Mouse (Mus musculus): ENCODE results near the gene Slc4a11. TPM values are rescaled to one million over a fixed set of nuclear protein-coding genes. Genes with fewer than 3 reads are reported as not detected.
A peak's percentile ranks its signal among the peaks of the same experiment; 100 is the strongest.

Gene Slc4a11
- 0.52 and 0.59 TPM in 2 replicates for polyA plus RNA-seq (2014; fragmentation: Nextera tagmentation; extraction: Ambion mirVana)

DNA sequence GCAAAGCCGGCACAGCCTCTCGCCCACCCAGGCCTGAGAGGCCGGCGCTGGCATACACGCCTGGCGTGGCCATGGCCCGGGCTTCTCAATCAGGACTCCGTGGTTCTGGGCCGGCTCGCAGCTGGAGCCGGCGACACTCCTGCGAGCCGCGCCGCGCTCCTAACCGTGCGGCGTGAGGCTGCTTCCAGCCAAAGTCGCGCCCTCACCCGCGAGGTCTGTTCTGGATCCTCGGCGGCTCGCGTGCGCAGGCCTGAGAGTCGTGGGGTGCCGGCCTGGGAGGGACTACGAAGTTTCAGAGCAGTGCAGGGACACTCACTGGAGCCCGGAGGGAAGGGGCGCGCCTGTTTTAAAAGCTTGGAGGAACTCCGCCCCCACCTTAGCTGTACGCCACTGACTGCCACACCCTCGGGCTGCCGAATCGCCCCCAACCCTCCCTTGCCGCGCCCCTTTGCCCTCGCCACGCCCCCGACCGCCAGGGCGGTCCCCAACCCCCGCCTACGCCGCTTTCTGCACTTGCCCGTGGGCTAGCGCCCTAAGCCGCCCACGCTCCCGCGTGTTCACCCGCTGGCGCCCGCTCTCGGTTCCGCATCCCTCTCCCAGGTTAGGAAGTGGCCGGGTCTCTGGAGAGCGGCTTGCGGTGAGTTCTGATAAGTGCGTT lies at the start of gene Slc4a11:
Gene Slc4a11 (minus strand): TSS at position 367 of the 658 bp plus-strand sequence.
- Histone ChIP-seq H3K36me3 (ENCODE audit: control insufficient read depth, insufficient read depth, low read length) (no peaks in the 10 kb centered on the region), H3K4me2 (replicated peaks; ENCODE audit: low read depth, low read length) (peak within 1 kb of the TSS; percentile 100), H3K9ac (replicated peaks; ENCODE audit: low read depth, low read length) (peak within 1 kb of the TSS; percentile 29; the same call in 1 of the 2 replicates), H3K4me1 (ENCODE audit: control insufficient read depth, insufficient read depth, low read length) (0 out of 2 replicates have a peak, but pooled peaks cover 4% of the 10 kb centered on the region), H3K4me3 (ENCODE audit: low read depth, low read length) (peak within 1 kb of the TSS; percentile 60), H3K27me3 (ENCODE audit: control insufficient read depth, insufficient read depth, low read length) (peaks cover 22% of the 10 kb centered on the region), H3K9me3 (ENCODE audit: control insufficient read depth, low read depth, low read length) (no peaks in the 10 kb centered on the region), H3K27ac (ENCODE audit: low read length) (no peak within 1 kb of the TSS)
- under 1% methylated on average over 57 of the region's 65 CpGs for WGBS
- peak; percentile 71 for ATAC-seq (ENCODE audit: insufficient number of reproducible peaks, insufficient read depth, low FRiP score, low read depth)

DNA sequence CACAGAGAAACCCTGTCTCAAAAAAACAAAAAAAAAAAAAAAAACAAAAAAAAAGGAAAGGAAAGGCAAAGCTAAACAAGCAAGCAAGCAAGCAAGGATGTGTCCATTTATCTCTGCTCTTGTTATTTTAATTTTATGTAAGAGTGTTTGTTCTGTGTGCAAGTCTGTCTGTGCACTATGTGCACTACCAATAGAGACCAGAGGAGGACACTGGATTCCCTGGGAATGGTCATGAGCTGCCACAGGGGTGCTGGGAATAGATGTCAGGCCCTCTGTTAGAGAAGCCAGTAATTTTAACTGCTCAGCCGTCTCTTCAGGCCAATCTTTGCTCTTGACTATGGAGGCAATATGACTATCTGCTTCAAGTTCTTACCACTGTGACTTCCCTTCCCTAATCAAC lies 46.3 kb upstream of the Slc4a11 start:
- Histone ChIP-seq H3K27me3 (ENCODE audit: control insufficient read depth, insufficient read depth, low read length) (no peaks in the 10 kb centered on the region), H3K9me3 (ENCODE audit: control insufficient read depth, low read depth, low read length) (no peaks in the 10 kb centered on the region), H3K9ac (replicated peaks; ENCODE audit: low read depth, low read length) (no peak overlapping the region), H3K4me2 (replicated peaks; ENCODE audit: low read depth, low read length) (no peak overlapping the region), H3K4me3 (ENCODE audit: low read depth, low read length) (no peak overlapping the region), H3K27ac (ENCODE audit: low read length) (no peak overlapping the region), H3K4me1 (ENCODE audit: control insufficient read depth, insufficient read depth, low read length) (no peaks in the 10 kb centered on the region), H3K36me3 (ENCODE audit: control insufficient read depth, insufficient read depth, low read length) (peaks cover 34% of the 10 kb centered on the region)
- no peak for ATAC-seq (ENCODE audit: insufficient number of reproducible peaks, insufficient read depth, low FRiP score, low read depth)
- WGBS = 88% methylated on average over 1 of the region's 1 CpGs

- H3K27ac ChIP-seq (ENCODE audit: low read length) = no peak overlapping the region
- H3K36me3 ChIP-seq (ENCODE audit: control insufficient read depth, insufficient read depth, low read length) = peaks cover 38% of the 10 kb centered on the region
- no peaks in the 10 kb centered on the region for H3K27me3 ChIP-seq (ENCODE audit: control insufficient read depth, insufficient read depth, low read length)
These were observed 42.8 kb upstream of the Slc4a11 start for GRCm38 (mm10) chr2:130740096-130740495.

DNA sequence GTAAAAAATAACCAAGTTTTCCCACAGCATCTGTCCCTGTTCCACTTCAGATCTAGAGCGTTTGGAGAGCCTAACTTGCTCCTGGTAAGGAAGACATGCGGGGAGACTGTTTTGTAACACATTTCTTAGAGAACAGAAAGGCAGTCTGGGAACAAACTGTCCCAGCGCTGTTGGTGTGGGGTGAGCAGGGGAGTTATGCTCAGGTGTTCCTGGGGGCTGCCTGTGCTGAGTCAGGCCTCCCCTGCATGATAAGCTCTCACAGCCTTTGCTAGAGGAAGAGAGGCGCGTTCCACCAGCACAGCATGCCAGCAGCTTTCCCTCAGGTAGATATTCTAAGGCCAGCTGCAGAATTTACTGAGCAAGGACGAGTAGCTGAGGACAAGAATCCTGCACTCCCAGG lies 40.7 kb upstream of the Slc4a11 start:
- 72% methylated on average over 6 of the region's 6 CpGs for WGBS
- H3K4me1 ChIP-seq (ENCODE audit: control insufficient read depth, insufficient read depth, low read length) = no peaks in the 10 kb centered on the region
- no peak for ATAC-seq (ENCODE audit: insufficient number of reproducible peaks, insufficient read depth, low FRiP score, low read depth)
- H3K4me2 ChIP-seq (replicated peaks; ENCODE audit: low read depth, low read length) = no peak overlapping the region
- H3K4me3 ChIP-seq (ENCODE audit: low read depth, low read length) = no peak overlapping the region
- H3K27ac ChIP-seq (ENCODE audit: low read length) = no peak overlapping the region
- no peaks in the 10 kb centered on the region for H3K9me3 ChIP-seq (ENCODE audit: control insufficient read depth, low read depth, low read length)
- H3K36me3 ChIP-seq (ENCODE audit: control insufficient read depth, insufficient read depth, low read length) = peaks cover 28% of the 10 kb centered on the region
- no peak overlapping the region for H3K9ac ChIP-seq (replicated peaks; ENCODE audit: low read depth, low read length)
- H3K27me3 ChIP-seq (ENCODE audit: control insufficient read depth, insufficient read depth, low read length) = no peaks in the 10 kb centered on the region

More at GRCm38 (mm10) chr2:130740096-130740495, 42.8 kb upstream of the Slc4a11 start:
- Histone ChIP-seq H3K4me2 (replicated peaks; ENCODE audit: low read depth, low read length) (no peak overlapping the region), H3K4me1 (ENCODE audit: control insufficient read depth, insufficient read depth, low read length) (no peaks in the 10 kb centered on the region), H3K9ac (replicated peaks; ENCODE audit: low read depth, low read length) (no peak overlapping the region), H3K9me3 (ENCODE audit: control insufficient read depth, low read depth, low read length) (no peaks in the 10 kb centered on the region), H3K4me3 (ENCODE audit: low read depth, low read length) (no peak overlapping the region)
- WGBS = 71% methylated on average over 4 of the region's 4 CpGs
- no peak for ATAC-seq (ENCODE audit: insufficient number of reproducible peaks, insufficient read depth, low FRiP score, low read depth)

DNA sequence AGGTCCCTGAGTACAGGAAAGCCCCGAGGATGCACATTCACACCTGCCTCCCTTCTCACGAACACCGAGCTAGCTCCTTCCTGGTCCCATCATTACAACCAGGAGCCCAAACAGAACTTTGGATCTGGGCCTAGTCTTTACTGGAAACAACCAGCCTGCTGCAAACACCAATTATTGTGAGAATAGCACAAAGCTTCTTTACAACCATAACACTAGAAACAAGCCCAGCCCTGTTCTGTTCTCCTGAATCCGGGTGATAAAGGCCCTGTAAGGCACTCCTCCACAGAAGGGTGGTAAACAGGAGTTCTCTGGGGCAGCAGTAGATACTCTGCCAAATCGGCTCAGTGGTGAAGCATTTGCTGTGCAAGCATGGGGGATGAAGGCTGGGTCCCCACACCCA lies 38.0 kb upstream of the Slc4a11 start:
- no peak overlapping the region for H3K27ac ChIP-seq (ENCODE audit: low read length)
- no peaks in the 10 kb centered on the region for H3K9me3 ChIP-seq (ENCODE audit: control insufficient read depth, low read depth, low read length)
- H3K9ac ChIP-seq (replicated peaks; ENCODE audit: low read depth, low read length) = no peak overlapping the region
- no peak overlapping the region for H3K4me3 ChIP-seq (ENCODE audit: low read depth, low read length)
- H3K4me1 ChIP-seq (ENCODE audit: control insufficient read depth, insufficient read depth, low read length) = no peaks in the 10 kb centered on the region
- no peak overlapping the region for H3K4me2 ChIP-seq (replicated peaks; ENCODE audit: low read depth, low read length)
- H3K36me3 ChIP-seq (ENCODE audit: control insufficient read depth, insufficient read depth, low read length) = peaks cover 26% of the 10 kb centered on the region
- no peak for ATAC-seq (ENCODE audit: insufficient number of reproducible peaks, insufficient read depth, low FRiP score, low read depth)
- H3K27me3 ChIP-seq (ENCODE audit: control insufficient read depth, insufficient read depth, low read length) = no peaks in the 10 kb centered on the region
- WGBS = 90% methylated on average over 5 of the region's 5 CpGs

- H3K27ac ChIP-seq (ENCODE audit: low read length) = no peak overlapping the region
- no peak overlapping the region for H3K4me3 ChIP-seq (ENCODE audit: low read depth, low read length)
- H3K36me3 ChIP-seq (ENCODE audit: control insufficient read depth, insufficient read depth, low read length) = peaks cover 34% of the 10 kb centered on the region
- H3K9me3 ChIP-seq (ENCODE audit: control insufficient read depth, low read depth, low read length) = no peaks in the 10 kb centered on the region
- 96% methylated on average over 2 of the region's 3 CpGs for WGBS
- H3K4me2 ChIP-seq (replicated peaks; ENCODE audit: low read depth, low read length) = no peak overlapping the region
- no peak for ATAC-seq (ENCODE audit: insufficient number of reproducible peaks, insufficient read depth, low FRiP score, low read depth)
- no peaks in the 10 kb centered on the region for H3K4me1 ChIP-seq (ENCODE audit: control insufficient read depth, insufficient read depth, low read length)
- H3K27me3 ChIP-seq (ENCODE audit: control insufficient read depth, insufficient read depth, low read length) = no peaks in the 10 kb centered on the region
- H3K9ac ChIP-seq (replicated peaks; ENCODE audit: low read depth, low read length) = no peak overlapping the region
These were observed 36.1 kb upstream of the Slc4a11 start for GRCm38 (mm10) chr2:130733444-130733843.

DNA sequence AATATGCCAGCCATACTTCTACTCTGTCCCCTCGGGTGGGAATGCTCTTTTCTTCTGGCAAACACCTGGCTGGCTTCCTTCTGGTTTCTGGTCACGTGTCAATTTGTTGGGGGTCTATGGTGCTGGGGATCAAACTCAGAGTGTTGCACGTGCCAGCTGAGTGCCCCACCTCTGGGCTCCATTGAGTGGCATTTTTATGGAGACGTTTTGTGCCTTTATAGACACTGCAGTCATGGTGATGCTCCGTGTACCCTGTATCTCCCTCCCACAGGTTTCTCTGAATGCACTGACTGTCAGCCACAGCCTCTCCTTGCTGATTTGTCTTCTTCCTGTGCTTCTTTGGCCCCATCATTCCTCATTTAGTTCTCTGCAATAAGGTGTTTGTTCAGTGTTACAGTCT lies 34.5 kb upstream of the Slc4a11 start:
- Histone ChIP-seq H3K9me3 (ENCODE audit: control insufficient read depth, low read depth, low read length) (no peaks in the 10 kb centered on the region), H3K4me1 (ENCODE audit: control insufficient read depth, insufficient read depth, low read length) (no peaks in the 10 kb centered on the region), H3K9ac (replicated peaks; ENCODE audit: low read depth, low read length) (no peak overlapping the region), H3K36me3 (ENCODE audit: control insufficient read depth, insufficient read depth, low read length) (peaks cover 40% of the 10 kb centered on the region), H3K27ac (ENCODE audit: low read length) (no peak overlapping the region), H3K4me3 (ENCODE audit: low read depth, low read length) (no peak overlapping the region), H3K27me3 (ENCODE audit: control insufficient read depth, insufficient read depth, low read length) (no peaks in the 10 kb centered on the region), H3K4me2 (replicated peaks; ENCODE audit: low read depth, low read length) (no peak overlapping the region)
- no peak for ATAC-seq (ENCODE audit: insufficient number of reproducible peaks, insufficient read depth, low FRiP score, low read depth)
- WGBS = 66% methylated on average over 5 of the region's 5 CpGs

DNA sequence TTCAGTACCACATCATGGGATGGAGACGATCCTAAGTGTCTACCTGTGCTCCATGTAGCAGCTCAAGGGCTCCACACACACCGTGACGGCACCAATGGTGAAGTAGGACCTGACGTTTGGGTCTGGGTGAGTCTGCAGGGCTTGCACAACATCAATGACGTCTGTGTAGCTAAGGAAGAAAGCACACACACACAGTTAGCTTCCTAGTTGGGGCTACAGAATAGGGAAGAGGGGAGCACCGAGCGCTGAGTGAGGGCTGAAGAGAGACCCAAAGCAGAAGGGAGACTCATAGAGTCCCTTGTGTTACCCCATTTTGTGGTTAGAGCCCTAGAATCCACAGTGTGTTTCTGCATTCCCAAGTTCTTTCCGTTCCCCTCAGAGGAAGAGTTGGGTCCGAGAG lies 33.4 kb upstream of the Slc4a11 start:
- Histone ChIP-seq H3K9ac (replicated peaks; ENCODE audit: low read depth, low read length) (no peak overlapping the region), H3K9me3 (ENCODE audit: control insufficient read depth, low read depth, low read length) (no peaks in the 10 kb centered on the region), H3K36me3 (ENCODE audit: control insufficient read depth, insufficient read depth, low read length) (peaks cover 44% of the 10 kb centered on the region), H3K4me1 (ENCODE audit: control insufficient read depth, insufficient read depth, low read length) (no peaks in the 10 kb centered on the region), H3K27ac (ENCODE audit: low read length) (no peak overlapping the region), H3K27me3 (ENCODE audit: control insufficient read depth, insufficient read depth, low read length) (no peaks in the 10 kb centered on the region), H3K4me2 (replicated peaks; ENCODE audit: low read depth, low read length) (no peak overlapping the region), H3K4me3 (ENCODE audit: low read depth, low read length) (no peak overlapping the region)
- ATAC-seq (ENCODE audit: insufficient number of reproducible peaks, insufficient read depth, low FRiP score, low read depth) = no peak
- 88% methylated on average over 9 of the region's 9 CpGs for WGBS
